Mouse (Mus musculus) splenic B cell, adult 2 months (primary cell): ENCODE measurements around the gene Notum.
A peak's percentile ranks its signal among the peaks of the same experiment; 100 is the strongest.
"Not testable (repeated sequence)": the region's sequence is repeated elsewhere in the genome, so short reads cannot be mapped to it uniquely, and the experiment has no call there.

Source experiments
- DNase-seq: peaks from one replicate; pipeline ENCODE4 v3.0.0-alpha.2; 2011; ENCODE audit warnings: low read depth, low spot score
- H3K27me3 ChIP-seq: 2 replicates; pipeline ENCODE4 v1.6.1; 2012; ENCODE audit warnings: mild to moderate bottlenecking, low read length, moderate library complexity, mixed read lengths; ENCODE audit not compliant: control insufficient read depth, poor library complexity, insufficient read depth, severe bottlenecking
- H3K36me3 ChIP-seq: 2 replicates; pipeline ENCODE4 v1.6.1; 2012; ENCODE audit warnings: mild to moderate bottlenecking, low read length, moderate library complexity, mixed read lengths; ENCODE audit not compliant: control insufficient read depth, poor library complexity, insufficient read depth, severe bottlenecking

Gene Notum

DNA sequence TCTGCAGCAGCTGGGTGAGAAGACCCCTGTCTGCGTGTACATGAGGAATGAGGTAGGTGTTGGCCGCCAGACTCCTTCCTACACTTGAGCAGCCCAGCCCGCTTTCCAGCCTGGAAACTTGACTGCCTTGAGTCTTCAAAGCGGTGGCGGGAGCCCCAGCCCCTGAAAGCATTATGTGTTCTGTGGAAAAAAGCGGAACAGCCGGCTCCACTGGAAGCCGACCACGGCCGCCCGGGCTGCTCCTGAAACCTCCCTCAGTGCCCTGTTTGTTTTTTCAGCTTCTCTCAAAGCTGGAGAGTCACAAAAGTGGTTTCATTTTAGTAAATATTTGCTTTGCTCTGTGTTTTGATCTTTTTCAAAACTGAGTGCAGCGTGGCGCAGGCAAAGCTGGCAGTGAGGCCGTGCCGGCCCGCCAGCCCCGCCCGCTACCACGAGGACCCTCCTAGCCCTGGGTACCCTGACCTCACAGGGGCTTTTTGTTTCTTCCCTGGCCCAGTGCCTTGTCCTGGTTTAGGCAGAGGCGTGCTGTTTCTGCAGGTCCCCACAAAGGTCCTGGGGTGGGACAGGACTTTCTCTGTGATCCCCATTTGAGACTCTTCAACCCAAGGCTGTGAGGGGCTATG is 25.8 kb upstream of the Notum start:
- H3K36me3 ChIP-seq: peaks cover 7% of the 10 kb centered on the region
- DNase-seq: no peak
- no peaks in the 10 kb centered on the region for H3K27me3 ChIP-seq

DNA sequence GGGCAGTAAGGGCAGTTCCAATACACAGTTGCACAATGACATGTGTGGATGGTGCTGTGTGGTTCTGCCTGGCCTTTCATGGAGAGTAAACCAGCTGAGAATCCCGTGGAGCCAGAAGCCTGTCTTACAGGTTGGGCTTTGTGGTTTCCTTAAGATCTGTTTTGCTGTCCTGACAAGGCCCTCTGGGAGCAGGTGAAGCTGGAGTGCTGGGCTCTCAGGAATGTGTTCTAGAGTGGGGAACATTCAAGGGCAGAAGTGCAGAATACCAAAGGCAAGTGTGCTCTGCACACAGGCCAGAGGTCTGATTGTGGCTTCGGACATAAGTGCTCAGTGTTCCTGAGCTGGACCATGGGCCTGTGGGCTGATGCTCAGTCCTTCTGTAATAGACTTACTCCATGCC is 23.7 kb upstream of the Notum start:
- Histone ChIP-seq H3K36me3 (peaks cover 5% of the 10 kb centered on the region; the same call in 1 of the 2 replicates), H3K27me3 (no peaks in the 10 kb centered on the region)
- DNase-seq: no peak

GRCm38 (mm10) chr11:120684086-120684485 is 23.1 kb upstream of the Notum start:
- Histone ChIP-seq H3K27me3 (no peaks in the 10 kb centered on the region), H3K36me3 (peaks cover 5% of the 10 kb centered on the region; the same call in 1 of the 2 replicates)
- no peak for DNase-seq

GRCm38 (mm10) chr11:120683536-120683935 is 22.6 kb upstream of the Notum start:
- no peaks in the 10 kb centered on the region for H3K27me3 ChIP-seq
- peaks cover 5% of the 10 kb centered on the region; the same call in 1 of the 2 replicates for H3K36me3 ChIP-seq
- DNase-seq: no peak

- H3K27me3 ChIP-seq: no peaks in the 10 kb centered on the region
- peaks cover 5% of the 10 kb centered on the region; the same call in 1 of the 2 replicates for H3K36me3 ChIP-seq
- DNase-seq: no peak
Measured at GRCm38 (mm10) chr11:120682683-120683082, 21.7 kb upstream of the Notum start.

- DNase-seq: peak; percentile 65
- Histone ChIP-seq H3K27me3 (no peaks in the 10 kb centered on the region), H3K36me3 (no peaks in the 10 kb centered on the region; the same call in 1 of the 2 replicates)
Measured at GRCm38 (mm10) chr11:120679909-120680308, 18.9 kb upstream of the Notum start.

DNA sequence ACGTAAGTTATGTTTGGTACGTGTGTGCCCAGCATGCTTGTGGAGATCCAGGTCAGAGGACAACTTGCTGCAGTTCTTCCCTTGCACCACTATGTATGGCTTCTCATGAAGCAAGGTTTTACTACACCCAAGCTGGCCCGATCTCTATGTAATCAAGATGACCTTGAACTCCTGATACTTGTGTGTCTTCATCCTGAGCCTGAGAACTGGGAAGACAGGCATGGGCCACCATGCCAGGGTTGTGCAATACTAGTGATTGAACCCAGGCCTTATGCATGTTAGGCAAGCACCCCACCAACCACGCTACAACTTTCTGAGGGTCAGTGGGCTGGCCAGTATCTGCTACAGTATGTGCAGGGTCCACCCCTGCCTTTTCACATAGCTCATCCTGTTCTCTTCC is 16.0 kb upstream of the Notum start:
- H3K36me3 ChIP-seq: no peaks in the 10 kb centered on the region; the same call in 1 of the 2 replicates
- no peaks in the 10 kb centered on the region for H3K27me3 ChIP-seq
- no peak for DNase-seq

DNA sequence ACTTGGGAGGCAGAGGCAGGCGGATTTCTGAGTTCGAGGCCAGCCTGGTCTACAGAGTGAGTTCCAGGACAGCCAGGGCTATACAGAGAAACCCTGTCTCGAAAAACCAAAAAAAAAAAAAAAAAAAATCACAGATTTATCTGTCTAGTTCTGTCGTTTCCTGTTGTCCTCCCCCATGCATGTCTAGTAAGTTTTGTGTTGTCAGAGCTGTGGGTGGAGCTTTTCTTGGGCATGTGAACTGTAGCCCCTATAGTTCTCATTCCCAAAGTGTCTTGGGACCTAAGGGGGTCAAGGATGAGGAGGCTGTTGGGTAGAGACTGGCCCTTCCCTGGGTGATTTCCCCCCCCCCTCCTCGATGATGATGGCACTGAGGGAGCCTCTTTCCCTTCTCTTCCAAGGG is 14.9 kb upstream of the Notum start:
- not testable (repeated sequence) for H3K27me3 ChIP-seq, DNase-seq, H3K36me3 ChIP-seq

GRCm38 (mm10) chr11:120673594-120674122 is 12.7 kb upstream of the Notum start:
- DNase-seq: no peak

GRCm38 (mm10) chr11:120672687-120673593 is 12.0 kb upstream of the Notum start, which contains the start of gene Aspscr1:
Gene Aspscr1 (plus strand): TSS chr11:120672973.
- H3K27me3 ChIP-seq: no peaks in the 10 kb centered on the region
- DNase-seq: peak; percentile 96
- H3K36me3 ChIP-seq: no peaks in the 10 kb centered on the region

More at GRCm38 (mm10) chr11:120673594-120674122, 12.7 kb upstream of the Notum start:
- Histone ChIP-seq H3K27me3 (no peaks in the 10 kb centered on the region), H3K36me3 (no peaks in the 10 kb centered on the region)

DNA sequence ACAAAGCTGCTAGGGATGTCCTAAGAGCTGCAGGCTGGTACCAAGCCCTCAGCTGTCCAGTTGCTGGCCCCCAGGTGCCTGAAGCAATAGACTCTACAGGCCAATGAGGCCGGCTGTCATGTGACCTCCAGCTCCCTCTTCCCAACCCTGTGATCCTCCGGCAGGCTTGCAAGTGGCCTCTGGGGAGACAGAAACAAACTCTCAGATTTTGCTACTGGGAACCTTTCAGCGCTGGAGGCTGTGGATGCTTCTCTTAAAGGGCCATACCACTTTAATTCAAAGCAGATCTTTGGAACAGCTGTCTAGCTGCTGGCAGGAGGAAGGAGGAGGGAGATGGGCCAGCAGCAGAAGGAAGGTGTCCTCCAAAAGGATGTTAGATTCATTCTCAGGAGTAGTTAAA is 5.6 kb upstream of the Notum start:
- Histone ChIP-seq H3K36me3 (no peaks in the 10 kb centered on the region), H3K27me3 (no peaks in the 10 kb centered on the region; the same call in 1 of the 2 replicates)
- no peak for DNase-seq

- no peak for DNase-seq
- H3K27me3 ChIP-seq: no peaks in the 10 kb centered on the region; the same call in 1 of the 2 replicates
- H3K36me3 ChIP-seq: no peaks in the 10 kb centered on the region
Measured at GRCm38 (mm10) chr11:120665406-120665805, 4.4 kb upstream of the Notum start.

DNA sequence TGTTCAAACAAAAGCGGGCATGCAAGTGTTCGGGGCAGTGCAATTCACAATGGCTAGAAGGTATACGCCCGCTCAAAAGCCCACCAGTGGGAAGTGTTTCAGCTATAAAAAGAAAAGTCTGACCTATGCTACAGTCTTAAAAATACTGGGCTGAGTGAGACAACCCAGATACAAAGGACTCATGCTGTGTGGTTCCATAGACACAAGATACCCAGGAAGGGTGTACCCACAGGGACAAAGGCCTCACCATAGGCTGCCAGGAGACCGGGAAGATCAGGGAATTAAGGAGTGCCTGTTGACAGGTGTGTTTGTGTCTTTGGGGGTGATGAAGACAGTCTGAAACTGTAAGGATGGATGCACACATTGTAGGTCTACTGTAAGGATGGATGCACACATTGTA is 2.7 kb upstream of the Notum start:
- Histone ChIP-seq H3K36me3 (no peaks in the 10 kb centered on the region), H3K27me3 (no peaks in the 10 kb centered on the region; the same call in 1 of the 2 replicates)
- no peak for DNase-seq

GRCm38 (mm10) chr11:120662759-120663158 is 1.8 kb upstream of the Notum start:
- no peaks in the 10 kb centered on the region for H3K36me3 ChIP-seq
- no peak for DNase-seq
- H3K27me3 ChIP-seq: no peaks in the 10 kb centered on the region; the same call in 1 of the 2 replicates
